Mouse (Mus musculus) olfactory bulb, adult 2 months (tissue): Measurements from ENCODE around the gene Slc2a9.

Experiments
- CTCF ChIP-seq: fragments of 200-500 bp; IDR thresholded peaks from 2 replicates; pipeline ENCODE4 v1.5.1; 2012; ENCODE audit warnings: low read depth, mild to moderate bottlenecking, low read length, moderate library complexity; ENCODE audit not compliant: insufficient read depth
- POLR2A ChIP-seq: fragments of 200-500 bp; IDR thresholded peaks from 2 replicates; pipeline ENCODE4 v1.6.1; 2012; ENCODE audit warnings: mild to moderate bottlenecking, low read depth, low read length, moderate library complexity; ENCODE audit not compliant: insufficient read depth

- TF ChIP-seq CTCF = no peak
- TF ChIP-seq POLR2A = no peak
Measured at GRCm38 (mm10) chr5:38504747-38505434, 1.9 kb upstream of the Slc2a9 start.
